Mouse (Mus musculus) CH12.LX (cell line): ENCODE data around the gene Fnbp1. TPM values are rescaled to one million over a fixed set of nuclear protein-coding genes. Genes with fewer than 3 reads are reported as not detected.

Source experiments
- DNase-seq: peaks from one replicate; pipeline ENCODE4 v3.0.0-alpha.2; 2013; ENCODE audit errors: extremely low read depth
- H3K27ac ChIP-seq: 2 replicates; pipeline ENCODE4 v1.5.1; 2012; ENCODE audit warnings: low read depth, mild to moderate bottlenecking, control low read depth, moderate library complexity; ENCODE audit not compliant: insufficient read depth
- H3K27me3 ChIP-seq: replicated peaks from 2 replicates; pipeline ENCODE3; 2012; ENCODE audit warnings: inconsistent platforms
- H3K36me3 ChIP-seq, 2 experiments: replicated peaks in 1 of 2; 2 replicates each; pipeline versions ENCODE3 to v1.6.1; 2012; ENCODE audit warnings: inconsistent platforms in 1 of 2, low read length in 1 of 2, mild to moderate bottlenecking in 1 of 2, mixed read lengths in 1 of 2, moderate library complexity in 1 of 2; ENCODE audit not compliant: control insufficient read depth in 1 of 2, insufficient read depth in 1 of 2
- H3K4me1 ChIP-seq, 2 experiments: 2 replicates each; pipeline ENCODE4 v1.6.1; 2012; ENCODE audit warnings: inconsistent platforms in 1 of 2, moderate library complexity in 1 of 2; ENCODE audit not compliant: insufficient read depth in 2 of 2, control insufficient read depth in 1 of 2
- H3K4me2 ChIP-seq: 2 replicates; pipeline ENCODE4 v1.6.1; 2012; ENCODE audit warnings: low read depth, mild to moderate bottlenecking, control low read depth; ENCODE audit not compliant: poor library complexity, insufficient read depth, severe bottlenecking
- H3K4me3 ChIP-seq, 3 experiments: fragments of 150-350 bp in 1 of 3; sonication (generic) in 1 of 3; replicated peaks in 1 of 3; 2 replicates each; pipeline versions ENCODE3 to v1.5.1; 2011 to 2012; ENCODE audit warnings: low read depth in 2 of 3, low read length in 2 of 3, mild to moderate bottlenecking in 2 of 3, moderate library complexity in 2 of 3, control low read depth in 1 of 3, improper control_type of control experiment in 1 of 3, inconsistent platforms in 1 of 3, mixed read lengths in 1 of 3; ENCODE audit not compliant: poor library complexity in 1 of 3
- H3K79me2 ChIP-seq: replicated peaks from 2 replicates; pipeline ENCODE4 v1.6.1; 2012; ENCODE audit warnings: mild to moderate bottlenecking, moderate library complexity; ENCODE audit not compliant: control insufficient read depth, poor library complexity, insufficient read depth, severe bottlenecking; ENCODE audit errors: extremely low read depth
- H3K9ac ChIP-seq: 2 replicates; pipeline ENCODE4 v1.6.1; 2012; ENCODE audit warnings: low read depth, mild to moderate bottlenecking, control low read depth, moderate library complexity; ENCODE audit not compliant: insufficient read depth
- H3K9me3 ChIP-seq: replicated peaks from 2 replicates; pipeline ENCODE3; 2012; ENCODE audit warnings: low read length, inconsistent platforms, mixed read lengths
- BHLHE40 ChIP-seq: IDR thresholded peaks from 2 replicates; pipeline ENCODE4 v1.6.1; 2011; ENCODE audit warnings: mild to moderate bottlenecking, low read depth, low read length, improper control_type of control experiment
- CHD1 ChIP-seq: IDR thresholded peaks from 2 replicates; pipeline ENCODE4 v1.6.1; 2012; ENCODE audit warnings: low read depth, low read length, improper control_type of control experiment, inconsistent platforms
- EP300 ChIP-seq: IDR thresholded peaks from 2 replicates; pipeline ENCODE4 v1.6.1; 2011; ENCODE audit warnings: low read length, improper control_type of control experiment
- ETS1 ChIP-seq: conservative IDR thresholded peaks from 2 replicates; pipeline ENCODE4 v1.6.1; 2012; ENCODE audit warnings: low read depth, mild to moderate bottlenecking, inconsistent platforms, low read length, improper control_type of control experiment, moderate library complexity
- HCFC1 ChIP-seq: IDR thresholded peaks from 2 replicates; pipeline ENCODE4 v1.6.1; 2012; ENCODE audit warnings: low read depth, mild to moderate bottlenecking, inconsistent platforms, low read length, improper control_type of control experiment
- IRF4 ChIP-seq: IDR thresholded peaks from 2 replicates; pipeline ENCODE4 v1.6.1; 2014; ENCODE audit warnings: low read depth, mild to moderate bottlenecking, inconsistent platforms, low read length, improper control_type of control experiment
- JUN ChIP-seq: IDR thresholded peaks from 2 replicates; pipeline ENCODE4 v1.6.1; 2011; ENCODE audit warnings: low read depth, mild to moderate bottlenecking, low read length, improper control_type of control experiment, moderate library complexity; ENCODE audit not compliant: insufficient read depth
- JUND ChIP-seq: conservative IDR thresholded peaks from 2 replicates; pipeline ENCODE4 v1.6.1; 2011; ENCODE audit warnings: low read depth, low read length, improper control_type of control experiment
- KAT2A ChIP-seq: IDR thresholded peaks from 2 replicates; pipeline ENCODE4 v1.6.1; 2012; ENCODE audit warnings: low read length, improper control_type of control experiment, inconsistent platforms; ENCODE audit not compliant: insufficient replicate concordance
- MAFK ChIP-seq: IDR thresholded peaks from 2 replicates; pipeline ENCODE4 v1.6.1; 2011; ENCODE audit warnings: low read length, improper control_type of control experiment; ENCODE audit not compliant: insufficient replicate concordance
- MAX ChIP-seq: IDR thresholded peaks from 2 replicates; pipeline ENCODE4 v1.6.1; 2011; ENCODE audit warnings: low read length, improper control_type of control experiment
- MAZ ChIP-seq: IDR thresholded peaks from 2 replicates; pipeline ENCODE4 v1.6.1; 2012; ENCODE audit warnings: low read depth, mild to moderate bottlenecking, inconsistent platforms, low read length, improper control_type of control experiment, moderate library complexity
- MEF2A ChIP-seq: IDR thresholded peaks from 2 replicates; pipeline ENCODE4 v1.6.1; 2014; ENCODE audit warnings: low read depth, mild to moderate bottlenecking, inconsistent platforms, low read length, improper control_type of control experiment, borderline replicate concordance
- MXI1 ChIP-seq: IDR thresholded peaks from 2 replicates; pipeline ENCODE4 v1.6.1; 2011; ENCODE audit warnings: mild to moderate bottlenecking, low read depth, low read length, improper control_type of control experiment
- MYC ChIP-seq: IDR thresholded peaks from 2 replicates; pipeline ENCODE4 v1.6.1; 2011; ENCODE audit warnings: low read depth, mild to moderate bottlenecking, improper control_type of control experiment, low read length
- NELFE ChIP-seq: IDR thresholded peaks from 2 replicates; pipeline ENCODE4 v1.6.1; 2011; ENCODE audit warnings: low read depth, low read length, improper control_type of control experiment
- NRF1 ChIP-seq: IDR thresholded peaks from 2 replicates; pipeline ENCODE4 v1.6.1; 2014; ENCODE audit warnings: low read depth, mild to moderate bottlenecking, inconsistent platforms, low read length, improper control_type of control experiment, moderate library complexity
- PAX5 ChIP-seq: IDR thresholded peaks from 2 replicates; pipeline ENCODE4 v1.6.1; 2012; ENCODE audit warnings: low read length, inconsistent platforms, mixed read lengths
- POLR2A ChIP-seq: IDR thresholded peaks from 2 replicates; pipeline ENCODE4 v1.6.1; 2011; ENCODE audit warnings: low read depth, mild to moderate bottlenecking, improper control_type of control experiment, low read length
- RAD21 ChIP-seq: IDR thresholded peaks from 2 replicates; pipeline ENCODE4 v1.6.1; 2011; ENCODE audit warnings: low read depth, mild to moderate bottlenecking, low read length, improper control_type of control experiment, moderate library complexity
- RCOR1 ChIP-seq: conservative IDR thresholded peaks from 2 replicates; pipeline ENCODE4 v1.6.1; 2012; ENCODE audit warnings: low read depth, mild to moderate bottlenecking, inconsistent platforms, low read length, improper control_type of control experiment
- SMC3 ChIP-seq: IDR thresholded peaks from 2 replicates; pipeline ENCODE4 v1.6.1; 2011; ENCODE audit warnings: low read depth, low read length, improper control_type of control experiment
- TBP ChIP-seq: conservative IDR thresholded peaks from 2 replicates; pipeline ENCODE4 v1.6.1; 2011; ENCODE audit warnings: low read depth, low read length, improper control_type of control experiment
- TCF12 ChIP-seq: IDR thresholded peaks from 2 replicates; pipeline ENCODE4 v1.6.1; 2014; ENCODE audit warnings: low read depth, mild to moderate bottlenecking, inconsistent platforms, low read length, improper control_type of control experiment
- UBTF ChIP-seq: IDR thresholded peaks from 2 replicates; pipeline ENCODE4 v1.6.1; 2012; ENCODE audit warnings: low read depth, mild to moderate bottlenecking, inconsistent platforms, low read length, improper control_type of control experiment, moderate library complexity
- USF1 ChIP-seq: IDR thresholded peaks from 2 replicates; pipeline ENCODE4 v1.6.1; 2014; ENCODE audit warnings: low read depth, mild to moderate bottlenecking, inconsistent platforms, low read length, improper control_type of control experiment
- USF2 ChIP-seq: conservative IDR thresholded peaks from 2 replicates; pipeline ENCODE4 v1.6.1; 2011; ENCODE audit warnings: low read depth, low read length, improper control_type of control experiment
- ZC3H11A ChIP-seq: IDR thresholded peaks from 2 replicates; pipeline ENCODE4 v1.6.1; 2012; ENCODE audit warnings: low read depth, mild to moderate bottlenecking, inconsistent platforms, low read length, improper control_type of control experiment
- ZKSCAN1 ChIP-seq: IDR thresholded peaks from 2 replicates; pipeline ENCODE4 v1.6.1; 2012; ENCODE audit warnings: low read depth, inconsistent platforms, low read length, improper control_type of control experiment, borderline replicate concordance
- ZMIZ1 ChIP-seq: IDR thresholded peaks from 2 replicates; pipeline ENCODE4 v1.6.1; 2012; ENCODE audit warnings: low read depth, mild to moderate bottlenecking, inconsistent platforms, low read length, improper control_type of control experiment
- ZNF384 ChIP-seq: IDR thresholded peaks from 2 replicates; pipeline ENCODE4 v1.6.1; 2012; ENCODE audit warnings: low read depth, low read length, improper control_type of control experiment, inconsistent platforms
- dilution Hi-C: fragments of 300-500 bp; cut with MboI; formaldehyde crosslinking; loops from 2 replicates; pipeline ENCODE4 v1.14.3; 2020; ENCODE audit warnings: low sequenced_read_pairs; ENCODE audit not compliant: extremely low pct_unique_long_range_greater_than_20kb, extremely low pct_ligation_motif_present
- in situ Hi-C: fragments of 300-500 bp; cut with MboI; formaldehyde crosslinking; loops from 3 replicates; pipeline ENCODE4 v1.14.3; 2019; ENCODE audit warnings: low sequenced_read_pairs, low pct_ligation_motif_present, low pct_unique_long_range_greater_than_20kb, mixed read lengths
- polyA plus RNA-seq: library from polyadenylated mRNA; unstranded; fragments of >175 nt; gene quantifications from 2 replicates; pipeline ENCODE4 v1.2.1, GENCODE M21; 2012; ENCODE audit warnings: low read depth; ENCODE audit not compliant: insufficient read length
- total RNA-seq, 2 experiments: library from RNA; depleted of rRNA; stranded (reverse); fragments of 300-350 nt in 1 of 2; fragments of >200 nt in 1 of 2; gene quantifications; 2 replicates each; pipeline ENCODE4 v1.2.3; 2012 to 2014

Gene Fnbp1
- total and polyA plus RNA-seq, 3 experiments: 29.6 to 133 (median 50.5) TPM

DNA sequence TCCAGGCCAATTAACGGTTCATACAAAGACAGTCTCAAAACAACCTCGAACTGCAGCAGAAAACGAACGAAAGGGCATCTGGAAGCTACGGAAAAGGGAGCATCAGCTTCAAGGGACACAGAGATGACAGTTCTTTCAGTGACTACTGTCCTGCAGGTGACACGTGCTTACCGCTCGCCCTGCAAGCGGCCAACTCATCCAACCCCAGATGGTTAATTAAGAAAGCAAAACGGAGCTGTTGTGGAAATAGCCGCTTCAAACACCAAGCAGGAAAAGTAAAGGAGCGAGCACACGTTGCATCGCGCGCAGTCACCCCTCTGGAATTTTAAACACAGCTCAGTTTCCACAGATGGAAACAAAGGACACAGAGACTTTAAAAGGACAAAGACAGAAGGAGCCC lies 52.2 kb downstream of the Fnbp1 start:
- H3K4me3 ChIP-seq: no peak overlapping the region
- dilution Hi-C loops: no loop called here
- in situ Hi-C loops: loop anchor here (5.0 kb wide), 1 partner anchor 208 kb away; no protein-coding TSS in a partner anchor
- H3K4me1 ChIP-seq: peaks cover 29 to 83% of the 10 kb centered on the region in 2 experiments
- H3K36me3 ChIP-seq: peaks cover 45 to 86% of the 10 kb centered on the region in 2 experiments
- TF ChIP-seq BHLHE40 (peak; percentile 55), MEF2A (no peak), NELFE (no peak), MAFK (no peak)
- TF ChIP-seq, all 38 proteins: peak for 1
- Histone ChIP-seq H3K79me2 (peaks cover 24% of the 10 kb centered on the region), H3K4me2 (no peak overlapping the region), H3K27me3 (no peaks in the 10 kb centered on the region), H3K9ac (no peak overlapping the region), H3K9me3 (no peaks in the 10 kb centered on the region), H3K27ac (peak overlapping the region; percentile 72)
- no peak for DNase-seq

DNA sequence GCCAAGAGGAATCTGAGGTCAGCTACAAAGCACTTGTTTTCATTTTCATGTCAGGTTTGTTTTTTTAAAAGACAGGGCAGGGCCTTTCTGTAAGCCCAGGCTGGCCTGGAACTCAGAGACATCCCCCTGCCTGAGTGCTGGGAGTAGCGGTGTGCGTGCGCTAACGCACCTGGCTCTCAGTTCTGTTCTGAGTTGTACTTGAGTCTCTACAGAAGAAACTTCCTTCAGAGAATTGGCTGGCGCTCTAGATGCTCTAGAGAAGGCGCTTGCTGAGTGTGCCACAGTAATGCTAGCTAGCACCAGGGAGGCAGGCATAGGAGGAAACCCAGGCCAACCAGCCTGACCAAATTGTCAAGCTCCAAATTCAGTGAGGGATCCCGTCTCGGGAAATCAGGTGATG lies 52.9 kb downstream of the Fnbp1 start:
- peak overlapping the region; percentile 17; the same call in 1 of the 2 replicates for H3K4me2 ChIP-seq
- in situ Hi-C loops: no loop called here
- peaks cover 24% of the 10 kb centered on the region for H3K79me2 ChIP-seq
- peak overlapping the region; percentile 72 for H3K27ac ChIP-seq
- peak overlapping the region; percentile 23; the same call in 1 of the 2 replicates for H3K9ac ChIP-seq
- peaks cover 24 to 82% of the 10 kb centered on the region in 2 experiments for H3K4me1 ChIP-seq
- peak; percentile 65 for DNase-seq
- H3K27me3 ChIP-seq: no peaks in the 10 kb centered on the region
- no peak overlapping the region for H3K4me3 ChIP-seq
- peaks cover 47 to 86% of the 10 kb centered on the region in 2 experiments for H3K36me3 ChIP-seq
- peaks cover 7% of the 10 kb centered on the region for H3K9me3 ChIP-seq
- TF ChIP-seq MAX: no peak
- peak; percentile 89 for TF ChIP-seq TCF12
- TF ChIP-seq MXI1: no peak
- TF ChIP-seq TBP: no peak
- TF ChIP-seq ZMIZ1: no peak
- TF ChIP-seq JUND: peak; percentile 78
- TF ChIP-seq KAT2A: no peak
- no peak for TF ChIP-seq UBTF
- TF ChIP-seq MAZ: no peak
- TF ChIP-seq SMC3: 0 out of 2 replicates have a peak, but pooled peaks have one; percentile 10
- peak; percentile 90 for TF ChIP-seq EP300
- no peak for TF ChIP-seq ZC3H11A
- TF ChIP-seq ZNF384: peak; percentile 51
- TF ChIP-seq RAD21: no peak
- TF ChIP-seq MYC: 0 out of 2 replicates have a peak, but pooled peaks have one; percentile 70
- TF ChIP-seq POLR2A: no peak
- TF ChIP-seq USF1: no peak
- TF ChIP-seq HCFC1: no peak
- TF ChIP-seq ETS1: peak; percentile 57; the same call in 1 of the 2 replicates
- TF ChIP-seq ZKSCAN1: no peak
- TF ChIP-seq JUN: peak; percentile 63
- TF ChIP-seq CHD1: no peak
- TF ChIP-seq PAX5: no peak
- TF ChIP-seq MEF2A: peak; percentile 41; the same call in 1 of the 2 replicates
- peak; percentile 76; the same call in 1 of the 2 replicates for TF ChIP-seq RCOR1
- no peak for TF ChIP-seq USF2
- TF ChIP-seq NRF1: no peak
- TF ChIP-seq IRF4: peak; percentile 94
- TF ChIP-seq BHLHE40: peak; percentile 87
- dilution Hi-C loops: no loop called here
